Mouse (Mus musculus): ENCODE data around the gene Sephs2. TPM values are rescaled to one million over a fixed set of nuclear protein-coding genes. Genes with fewer than 3 reads are reported as not detected.

The Sephs2 gene
- polyA plus RNA-seq, 1 experiment, result not detected

DNA sequence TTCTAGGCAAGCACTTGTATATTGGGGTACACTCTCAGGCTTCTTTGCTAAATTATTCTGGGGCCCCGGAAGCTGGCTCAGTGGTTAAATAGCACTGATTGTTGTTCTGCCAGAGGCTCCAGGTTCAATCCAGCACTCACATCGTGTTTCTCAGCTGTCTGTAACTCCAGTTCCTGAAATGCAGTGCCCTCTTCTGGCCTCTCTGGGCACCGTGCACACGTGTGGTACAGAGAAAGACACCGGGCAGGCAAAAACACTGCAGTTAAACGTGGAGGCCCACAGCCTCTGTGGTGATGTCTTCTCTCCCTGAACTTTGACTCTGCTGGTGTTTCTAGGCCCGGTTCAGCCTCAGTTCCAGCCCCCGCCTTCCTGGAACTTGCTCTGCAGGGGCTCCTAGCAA lies 4.5 kb upstream of the Sephs2 start:
- TF ChIP-seq POLR2A (IDR thresholded peaks at IDR 0.05; ENCODE audit: insufficient read depth, low read depth, low read length), result no peak
- TF ChIP-seq CTCF (IDR thresholded peaks at IDR 0.05; ENCODE audit: insufficient read depth, low read depth, low read length), result no peak

DNA sequence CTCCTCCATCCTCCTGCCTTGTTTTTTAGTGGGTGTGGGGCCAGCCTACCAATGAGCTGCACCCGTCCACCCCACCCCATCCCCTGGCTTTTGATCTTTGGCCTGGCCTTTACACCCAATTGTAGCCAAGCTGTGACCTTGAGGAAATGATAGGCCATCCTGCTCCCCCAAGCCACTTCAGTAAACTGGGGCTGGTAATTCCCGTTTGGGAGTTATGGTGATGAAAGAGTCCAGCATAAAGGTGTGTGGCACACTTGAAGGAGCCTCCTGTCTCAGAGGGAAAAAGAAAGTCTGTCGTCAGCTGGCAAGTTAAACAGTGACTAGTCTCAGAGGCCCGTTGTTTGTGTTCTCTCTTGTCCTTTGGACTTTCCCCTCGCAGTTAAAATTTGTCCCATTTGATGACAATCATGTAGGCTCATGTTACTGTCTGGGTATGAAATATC lies 2.7 kb upstream of the Sephs2 start:
- H3K4me3 ChIP-seq (ENCODE audit: insufficient read depth, low read depth, low read length), result no peak overlapping the region
- TF ChIP-seq POLR2A (IDR thresholded peaks at IDR 0.05; ENCODE audit: insufficient read depth, low read depth, low read length), result no peak
- TF ChIP-seq CTCF (IDR thresholded peaks at IDR 0.05; ENCODE audit: insufficient read depth, low read depth, low read length), result no peak
- H3K27ac ChIP-seq (ENCODE audit: insufficient read depth, low read depth, low read length), result no peak overlapping the region
- WGBS, result 82% methylated on average over 5 of the region's 5 CpGs
- peaks cover 11% of the 10 kb centered on the region for H3K4me1 ChIP-seq (ENCODE audit: control insufficient read depth, insufficient read depth, low read length)

More for the DNA sequence above, 4.5 kb upstream of the Sephs2 start:
- Histone ChIP-seq H3K4me3 (ENCODE audit: insufficient read depth, low read depth, low read length) (no peak overlapping the region), H3K4me1 (ENCODE audit: control insufficient read depth, insufficient read depth, low read length) (peaks cover 3% of the 10 kb centered on the region; the same call in 1 of the 2 replicates), H3K27ac (ENCODE audit: insufficient read depth, low read depth, low read length) (no peak overlapping the region)
- 24% methylated on average over 8 of the region's 8 CpGs for WGBS

DNA sequence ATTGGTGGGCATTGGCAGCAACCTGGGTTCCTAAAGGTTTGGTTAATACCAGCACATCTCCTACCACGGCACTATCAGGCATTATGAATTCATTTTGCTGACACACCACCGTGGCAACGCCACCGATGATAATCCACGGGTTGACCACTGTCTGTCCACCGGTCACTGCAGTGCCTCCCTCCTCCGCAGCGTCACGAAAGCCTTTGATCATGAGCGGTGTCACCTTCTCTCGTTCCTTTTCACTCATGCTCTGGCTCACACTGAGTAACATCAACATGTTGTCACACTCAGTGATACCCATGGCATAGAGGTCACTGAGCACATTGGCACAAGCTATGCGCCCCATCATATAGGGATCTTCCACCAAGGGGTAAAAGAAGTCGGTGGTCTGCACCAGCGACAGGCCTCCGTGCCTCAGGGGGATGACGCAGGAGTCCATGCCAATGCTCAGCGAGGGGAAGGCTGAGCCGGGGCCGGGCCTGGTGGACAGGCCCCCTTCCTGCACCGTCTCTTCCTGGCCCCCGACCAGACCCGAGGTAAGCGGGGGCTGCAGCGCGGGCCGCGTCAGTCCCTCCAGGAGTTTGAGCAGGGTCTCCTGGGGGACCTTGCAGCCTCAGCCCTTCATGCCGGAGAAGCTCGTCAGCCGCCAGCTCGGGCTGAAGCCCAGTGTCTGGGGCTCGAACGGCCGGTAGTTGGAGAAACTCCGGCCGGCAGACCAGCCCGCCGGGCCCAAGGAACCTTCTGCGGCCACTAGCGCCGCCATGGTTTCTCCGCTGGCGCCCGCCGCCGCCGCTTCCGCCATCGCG lies 534 bp downstream of the Sephs2 start:
- TF ChIP-seq CTCF (IDR thresholded peaks at IDR 0.05; ENCODE audit: insufficient read depth, low read depth, low read length), result no peak
- Histone ChIP-seq H3K4me3 (ENCODE audit: insufficient read depth, low read depth, low read length) (peak overlapping the region; percentile 74), H3K4me1 (ENCODE audit: control insufficient read depth, insufficient read depth, low read length) (peaks cover 11% of the 10 kb centered on the region), H3K27ac (ENCODE audit: insufficient read depth, low read depth, low read length) (peak overlapping the region; percentile 18)
- 14% methylated on average over 50 of the region's 50 CpGs for WGBS

DNA sequence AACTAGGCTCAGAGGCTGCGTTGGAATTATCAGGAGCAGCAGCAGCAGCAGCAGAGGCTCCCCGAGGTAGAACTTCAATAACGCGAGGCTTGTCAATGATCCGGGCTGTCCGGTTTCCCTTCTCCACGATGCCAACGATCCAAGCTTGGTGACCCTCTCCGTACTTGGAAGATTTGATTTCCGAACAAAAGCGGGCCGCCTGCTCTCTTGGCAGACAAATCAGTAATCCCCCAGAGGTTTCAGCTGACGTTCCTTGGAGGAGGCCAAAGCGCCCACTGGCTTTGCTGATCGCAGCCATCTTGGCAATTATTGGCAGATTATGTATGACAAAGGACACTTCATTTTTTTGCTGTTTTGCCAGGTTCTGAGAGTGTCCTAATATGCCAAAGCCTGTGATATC lies 1.3 kb downstream of the Sephs2 start:
- TF ChIP-seq POLR2A (IDR thresholded peaks at IDR 0.05; ENCODE audit: insufficient read depth, low read depth, low read length) (no peak), CTCF (IDR thresholded peaks at IDR 0.05; ENCODE audit: insufficient read depth, low read depth, low read length) (no peak)
- Histone ChIP-seq H3K27ac (ENCODE audit: insufficient read depth, low read depth, low read length) (no peak overlapping the region), H3K4me3 (ENCODE audit: insufficient read depth, low read depth, low read length) (no peak overlapping the region), H3K4me1 (ENCODE audit: control insufficient read depth, insufficient read depth, low read length) (peaks cover 11% of the 10 kb centered on the region)
- 85% methylated on average over 15 of the region's 15 CpGs for WGBS

DNA sequence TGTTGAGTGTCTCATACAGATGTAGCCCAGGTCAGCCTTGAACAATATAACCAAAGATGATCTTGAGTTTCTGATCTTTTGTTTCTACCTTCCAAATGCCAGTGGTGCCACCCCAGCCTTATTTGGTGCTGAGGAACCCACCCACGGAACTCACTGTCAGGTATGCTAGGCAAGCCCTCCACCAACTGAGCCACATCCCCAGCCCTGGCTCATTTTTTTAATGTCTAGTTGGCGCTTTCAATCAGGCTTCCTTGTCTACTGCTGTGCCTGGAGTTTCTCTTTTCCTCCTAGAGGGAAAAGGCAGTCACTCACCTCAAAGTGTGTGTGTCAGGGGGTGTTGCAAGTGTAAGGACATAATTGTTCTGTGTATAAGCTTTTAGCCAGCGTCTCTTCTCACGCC lies 2.8 kb downstream of the Sephs2 start:
- H3K4me3 ChIP-seq (ENCODE audit: insufficient read depth, low read depth, low read length), result no peak overlapping the region
- no peak for TF ChIP-seq CTCF (IDR thresholded peaks at IDR 0.05; ENCODE audit: insufficient read depth, low read depth, low read length)
- TF ChIP-seq POLR2A (IDR thresholded peaks at IDR 0.05; ENCODE audit: insufficient read depth, low read depth, low read length), result no peak
- no peak overlapping the region for H3K27ac ChIP-seq (ENCODE audit: insufficient read depth, low read depth, low read length)
- H3K4me1 ChIP-seq (ENCODE audit: control insufficient read depth, insufficient read depth, low read length), result peaks cover 13% of the 10 kb centered on the region
- 96% methylated on average over 4 of the region's 4 CpGs for WGBS

DNA sequence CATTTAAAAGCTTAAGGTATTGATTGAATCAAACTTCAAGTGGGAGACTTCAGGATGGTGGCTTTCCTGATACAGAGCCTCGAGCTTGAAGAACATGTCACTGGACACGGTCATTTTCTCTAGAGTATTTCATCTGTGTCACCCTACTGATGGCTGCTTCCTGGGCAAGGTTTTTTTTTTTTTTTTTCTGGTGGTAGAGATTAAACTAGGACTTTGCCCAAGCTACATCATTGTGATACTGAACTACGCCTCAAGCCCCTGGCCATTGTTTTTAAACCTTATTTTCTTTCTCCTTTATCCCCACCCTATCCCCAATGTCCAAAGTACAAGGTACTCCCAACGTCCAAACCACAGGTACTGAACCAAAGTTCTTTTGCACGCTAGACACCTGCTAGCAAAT lies 3.2 kb downstream of the Sephs2 start:
- TF ChIP-seq POLR2A (IDR thresholded peaks at IDR 0.05; ENCODE audit: insufficient read depth, low read depth, low read length) (no peak), CTCF (IDR thresholded peaks at IDR 0.05; ENCODE audit: insufficient read depth, low read depth, low read length) (no peak)
- Histone ChIP-seq H3K4me1 (ENCODE audit: control insufficient read depth, insufficient read depth, low read length) (peaks cover 13% of the 10 kb centered on the region), H3K27ac (ENCODE audit: insufficient read depth, low read depth, low read length) (no peak overlapping the region), H3K4me3 (ENCODE audit: insufficient read depth, low read depth, low read length) (no peak overlapping the region)
- 96% methylated on average over 5 of the region's 5 CpGs for WGBS

DNA sequence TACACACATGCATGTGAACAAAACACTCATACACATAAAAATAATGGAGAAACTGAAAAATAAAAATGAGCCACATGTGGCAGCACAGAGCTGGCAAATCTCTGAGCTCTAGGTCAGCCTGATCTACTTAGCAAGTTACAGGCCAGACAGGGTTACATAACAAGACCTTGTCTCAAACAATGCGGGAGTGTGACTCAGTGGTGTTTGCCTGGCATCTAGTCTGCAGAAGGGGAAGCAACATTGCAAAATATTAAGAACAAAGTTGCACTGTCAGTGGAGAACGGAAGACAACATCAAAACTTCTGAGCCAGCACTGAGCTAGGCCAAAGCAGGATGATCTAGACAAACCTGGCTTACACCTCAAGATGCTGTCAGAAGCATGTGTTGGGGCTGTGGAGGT lies 3.6 kb downstream of the Sephs2 start:
- WGBS, result 63% methylated on average over 2 of the region's 2 CpGs
- H3K4me3 ChIP-seq (ENCODE audit: insufficient read depth, low read depth, low read length), result no peak overlapping the region
- TF ChIP-seq POLR2A (IDR thresholded peaks at IDR 0.05; ENCODE audit: insufficient read depth, low read depth, low read length) (no peak), CTCF (IDR thresholded peaks at IDR 0.05; ENCODE audit: insufficient read depth, low read depth, low read length) (no peak)
- H3K4me1 ChIP-seq (ENCODE audit: control insufficient read depth, insufficient read depth, low read length), result peaks cover 13% of the 10 kb centered on the region
- H3K27ac ChIP-seq (ENCODE audit: insufficient read depth, low read depth, low read length), result no peak overlapping the region

DNA sequence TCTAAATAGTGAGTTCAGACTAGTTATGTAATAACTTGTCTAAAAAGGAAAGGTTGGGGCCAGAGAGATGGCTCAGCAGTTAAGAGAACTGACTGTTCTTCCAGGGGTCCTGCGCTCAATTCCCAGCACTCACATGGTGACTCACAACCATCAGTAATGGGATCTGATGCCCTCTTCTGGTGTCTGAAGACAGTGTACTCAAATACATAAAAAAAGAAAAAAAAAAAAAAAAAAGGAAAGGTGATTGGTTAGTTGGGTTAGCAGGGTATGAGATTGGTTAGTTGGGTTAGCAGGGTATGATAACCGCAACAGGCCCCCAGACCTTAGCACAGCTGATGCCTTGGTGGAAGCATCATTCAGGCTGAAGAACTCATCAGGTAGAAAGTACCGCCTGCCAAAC lies 10.3 kb downstream of the Sephs2 start:
- no peak overlapping the region for H3K27ac ChIP-seq (ENCODE audit: insufficient read depth, low read depth, low read length)
- TF ChIP-seq CTCF (IDR thresholded peaks at IDR 0.05; ENCODE audit: insufficient read depth, low read depth, low read length) (no peak), POLR2A (IDR thresholded peaks at IDR 0.05; ENCODE audit: insufficient read depth, low read depth, low read length) (no peak)
- H3K4me1 ChIP-seq (ENCODE audit: control insufficient read depth, insufficient read depth, low read length), result peaks cover 2% of the 10 kb centered on the region; the same call in 1 of the 2 replicates
- no peak overlapping the region for H3K4me3 ChIP-seq (ENCODE audit: insufficient read depth, low read depth, low read length)
- WGBS, result 96% methylated on average over 3 of the region's 3 CpGs

DNA sequence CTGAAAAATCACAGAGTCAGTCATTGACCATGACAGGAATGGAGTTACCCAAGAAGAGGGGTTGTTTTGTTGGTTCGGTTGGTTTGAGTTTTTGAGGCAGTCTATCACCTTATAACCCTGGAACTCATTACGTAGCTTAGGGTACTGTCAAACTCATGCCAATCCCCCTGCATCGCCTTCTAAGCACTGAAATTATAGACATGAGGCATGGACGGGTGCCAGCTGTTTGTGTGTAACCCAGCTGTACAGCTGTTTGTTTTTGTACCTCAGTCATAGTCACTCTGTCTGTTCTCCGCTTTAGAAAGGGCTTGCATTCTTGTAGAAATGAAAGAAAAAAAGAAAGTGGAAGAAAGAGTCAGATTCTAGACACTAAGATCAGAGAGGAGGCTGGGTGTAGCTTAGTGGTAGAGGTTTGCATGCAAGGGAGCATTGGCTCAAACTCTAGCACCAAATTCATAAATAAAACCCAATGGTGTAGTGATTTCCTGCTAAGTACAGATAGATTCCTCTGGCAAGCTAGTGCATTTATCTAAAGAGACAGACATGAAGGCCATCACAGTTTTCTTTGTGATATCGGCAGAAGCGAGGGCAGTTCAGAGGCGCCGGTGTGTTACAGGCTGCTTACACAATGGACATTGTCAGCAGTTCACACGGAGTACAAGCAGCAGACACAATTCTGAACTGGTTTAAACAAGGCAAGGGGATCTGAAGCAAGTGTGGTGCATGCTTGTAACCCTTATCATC lies 11.5 kb downstream of the Sephs2 start:
- Histone ChIP-seq H3K27ac (ENCODE audit: insufficient read depth, low read depth, low read length) (no peak overlapping the region), H3K4me3 (ENCODE audit: insufficient read depth, low read depth, low read length) (no peak overlapping the region), H3K4me1 (ENCODE audit: control insufficient read depth, insufficient read depth, low read length) (peaks cover 2% of the 10 kb centered on the region; the same call in 1 of the 2 replicates)
- TF ChIP-seq CTCF (IDR thresholded peaks at IDR 0.05; ENCODE audit: insufficient read depth, low read depth, low read length), result no peak
- whole genome bisulfite sequencing, result 80% methylated on average over 10 of the region's 10 CpGs

Measured in olfactory bulb, adult 2 months (tissue).